Mouse (Mus musculus): ENCODE data around the gene Tmem198.

Tmem198 gene

GRCm38 (mm10) chr1:75490785-75491551 is 11.6 kb downstream of the Tmem198 start:
- DNase-seq, result no peak

- no peak for DNase-seq
These were observed 13.3 kb downstream of the Tmem198 start for GRCm38 (mm10) chr1:75492579-75493170.

GRCm38 (mm10) chr1:75494878-75495548 is 15.7 kb downstream of the Tmem198 start:
- DNase-seq, result peak; percentile 54 to 70

- DNase-seq, result no peak
These were observed 19.6 kb downstream of the Tmem198 start for GRCm38 (mm10) chr1:75498897-75499296.

- DNase-seq, result no peak
These were observed 20.1 kb downstream of the Tmem198 start for GRCm38 (mm10) chr1:75499441-75499840.

GRCm38 (mm10) chr1:75501905-75502304 is 22.6 kb downstream of the Tmem198 start:
- DNase-seq, result no peak

- DNase-seq, result no peak
These were observed 23.8 kb downstream of the Tmem198 start for GRCm38 (mm10) chr1:75502945-75503650.

GRCm38 (mm10) chr1:75503651-75503980 is 24.3 kb downstream of the Tmem198 start:
- DNase-seq, result no peak

GRCm38 (mm10) chr1:75504256-75505045 is 25.1 kb downstream of the Tmem198 start:
- no peak for DNase-seq

GRCm38 (mm10) chr1:75505159-75505955 is 26.0 kb downstream of the Tmem198 start:
- DNase-seq, result peak; percentile 18 to 56

- peak; percentile 27 to 63 for DNase-seq
These were observed 26.9 kb downstream of the Tmem198 start, which contains the start of gene Obsl1 for GRCm38 (mm10) chr1:75505956-75506831. Obsl1 (minus strand) TSS chr1:75506452.

GRCm38 (mm10) chr1:75507006-75507405 is 27.7 kb downstream of the Tmem198 start, which contains the start of gene Inha:
Inha (plus strand) TSS chr1:75507077.
- no peak for DNase-seq

- no peak for DNase-seq
These were observed 30.3 kb downstream of the Tmem198 start for GRCm38 (mm10) chr1:75509586-75509985.

- DNase-seq, result no peak
These were observed 30.8 kb downstream of the Tmem198 start for GRCm38 (mm10) chr1:75510154-75510553.

- peak in 1 of 2 experiments; percentile 28 for DNase-seq
These were observed 32.3 kb downstream of the Tmem198 start for GRCm38 (mm10) chr1:75511437-75512210.

GRCm38 (mm10) chr1:75512550-75512949 is 33.2 kb downstream of the Tmem198 start:
- DNase-seq, result no peak

- DNase-seq, result no peak
These were observed 37.5 kb downstream of the Tmem198 start for GRCm38 (mm10) chr1:75516703-75517380.

- peak in 1 of 2 experiments; percentile 12 for DNase-seq
These were observed 38.7 kb downstream of the Tmem198 start for GRCm38 (mm10) chr1:75517984-75518383.

GRCm38 (mm10) chr1:75518427-75518826 is 39.1 kb downstream of the Tmem198 start:
- no peak for DNase-seq
